Comparison of ENCODE assay signal across 8 mouse cellular contexts in genomic region chr2:11287834-11288530, GRCm38 (mm10).
DNase-seq lines count a peak whose midpoint lies in the region; ATAC-seq and TF ChIP-seq lines count a peak whose summit lies in the region.

No protein-coding gene starts in this region.

- 76% methylated on average over 18 of the region's 18 CpGs for WGBS in midbrain, embryonic 11.5 days
- WGBS in midbrain, embryonic 10.5 days = 81% methylated on average over 18 of the region's 18 CpGs
- 65% methylated on average over 18 of the region's 18 CpGs for WGBS in hindbrain, postnatal 0 days
- WGBS in stomach, embryonic 14.5 days = 67% methylated on average over 18 of the region's 18 CpGs

- H3K4me3 ChIP-seq in midbrain, embryonic 11.5 days (ENCODE audit: low read depth, low read length) = no peak overlapping the region
- H3K4me3 ChIP-seq in midbrain, embryonic 10.5 days = no peak overlapping the region
- H3K4me3 ChIP-seq in hindbrain, postnatal 0 days (ENCODE audit: low read length) = no peak overlapping the region
- H3K4me3 ChIP-seq in stomach, embryonic 14.5 days (ENCODE audit: low read depth, low read length) = no peak overlapping the region

- H3K9me3 ChIP-seq in midbrain, embryonic 11.5 days (ENCODE audit: control insufficient read depth, low read length) = no peaks in the 10 kb centered on the region
- no peaks in the 10 kb centered on the region for H3K9me3 ChIP-seq in midbrain, embryonic 10.5 days (replicated peaks)
- no peaks in the 10 kb centered on the region for H3K9me3 ChIP-seq in hindbrain, postnatal 0 days (ENCODE audit: low read length)
- no peaks in the 10 kb centered on the region for H3K9me3 ChIP-seq in stomach, embryonic 14.5 days (ENCODE audit: control insufficient read depth, low read depth, low read length)

- TF ChIP-seq CTCF in hindbrain, postnatal 0 days (IDR thresholded peaks at IDR 0.05; ENCODE audit: low read depth) = no peak

- H3K27me3 ChIP-seq in midbrain, embryonic 11.5 days (ENCODE audit: control insufficient read depth, insufficient read depth, low read length) = no peaks in the 10 kb centered on the region
- no peaks in the 10 kb centered on the region for H3K27me3 ChIP-seq in midbrain, embryonic 10.5 days (ENCODE audit: low read depth, poor library complexity, severe bottlenecking)
- H3K27me3 ChIP-seq in hindbrain, postnatal 0 days (ENCODE audit: insufficient read depth, low read length) = no peaks in the 10 kb centered on the region
- no peaks in the 10 kb centered on the region for H3K27me3 ChIP-seq in stomach, embryonic 14.5 days (ENCODE audit: control insufficient read depth, insufficient read depth, low read length)

- ATAC-seq in frontal cortex, adult (ENCODE audit: low TSS enrichment) = peak; percentile 93
- peak; percentile 70 for ATAC-seq in midbrain, embryonic 11.5 days (ENCODE audit: low FRiP score)
- ATAC-seq in hindbrain, postnatal 0 days = peak; percentile 71
- peak; percentile 65; the same call in 1 of the 2 replicates for ATAC-seq in stomach, embryonic 14.5 days (ENCODE audit: insufficient number of reproducible peaks, insufficient read depth, low FRiP score, low read depth)

- no peaks in the 10 kb centered on the region for H3K36me3 ChIP-seq in midbrain, embryonic 11.5 days (ENCODE audit: control insufficient read depth, insufficient read depth, low read length)
- H3K36me3 ChIP-seq in midbrain, embryonic 10.5 days = no peaks in the 10 kb centered on the region
- H3K36me3 ChIP-seq in hindbrain, postnatal 0 days (ENCODE audit: insufficient read depth, low read length) = no peaks in the 10 kb centered on the region
- H3K36me3 ChIP-seq in stomach, embryonic 14.5 days (ENCODE audit: control insufficient read depth, insufficient read depth, low read length) = no peaks in the 10 kb centered on the region

- no peak overlapping the region for H3K27ac ChIP-seq in midbrain, embryonic 11.5 days (ENCODE audit: low read depth, low read length)
- no peak overlapping the region for H3K27ac ChIP-seq in midbrain, embryonic 10.5 days (replicated peaks)
- no peak overlapping the region for H3K27ac ChIP-seq in hindbrain, postnatal 0 days
- H3K27ac ChIP-seq in stomach, embryonic 14.5 days (ENCODE audit: low read length) = no peak overlapping the region

- DNase-seq in frontal cortex, postnatal 10 days (ENCODE audit: low spot score in 2 of 2) = no peak
- no peak for DNase-seq in midbrain, embryonic 11.5 days (ENCODE audit: low spot score, missing footprints)
- DNase-seq in midbrain, embryonic 10.5 days (ENCODE audit: low spot score) = no peak
- no peak for DNase-seq in hindbrain, postnatal 0 days (ENCODE audit: low spot score)
- no peak for DNase-seq in adrenal gland, postnatal 25 days
- no peak for DNase-seq in ovary, postnatal 36 days (ENCODE audit: low spot score)

- H3K4me2 ChIP-seq in midbrain, embryonic 11.5 days = no peak overlapping the region
- H3K4me2 ChIP-seq in hindbrain, postnatal 0 days (ENCODE audit: low read depth, low read length) = 0 out of 2 replicates have a peak overlapping the region, but pooled peaks have one; percentile 5
- H3K4me2 ChIP-seq in stomach, embryonic 14.5 days (replicated peaks; ENCODE audit: low read depth, low read length) = peak overlapping the region; percentile 31; the same call in 1 of the 2 replicates

- H3K4me1 ChIP-seq in midbrain, embryonic 11.5 days (ENCODE audit: control insufficient read depth, insufficient read depth, low read length) = no peaks in the 10 kb centered on the region
- no peaks in the 10 kb centered on the region for H3K4me1 ChIP-seq in midbrain, embryonic 10.5 days
- no peaks in the 10 kb centered on the region for H3K4me1 ChIP-seq in hindbrain, postnatal 0 days (ENCODE audit: insufficient read depth, low read length)
- H3K4me1 ChIP-seq in stomach, embryonic 14.5 days (ENCODE audit: control insufficient read depth, insufficient read depth, low read length) = no peaks in the 10 kb centered on the region

- no peak overlapping the region for H3K9ac ChIP-seq in midbrain, embryonic 11.5 days (ENCODE audit: low read length)
- no peak overlapping the region for H3K9ac ChIP-seq in hindbrain, postnatal 0 days (replicated peaks; ENCODE audit: low read length)
- no peak overlapping the region for H3K9ac ChIP-seq in stomach, embryonic 14.5 days (replicated peaks; ENCODE audit: low read depth, low read length)
